Mouse (Mus musculus): ENCODE results near the gene Spdya.

Gene Spdya

DNA sequence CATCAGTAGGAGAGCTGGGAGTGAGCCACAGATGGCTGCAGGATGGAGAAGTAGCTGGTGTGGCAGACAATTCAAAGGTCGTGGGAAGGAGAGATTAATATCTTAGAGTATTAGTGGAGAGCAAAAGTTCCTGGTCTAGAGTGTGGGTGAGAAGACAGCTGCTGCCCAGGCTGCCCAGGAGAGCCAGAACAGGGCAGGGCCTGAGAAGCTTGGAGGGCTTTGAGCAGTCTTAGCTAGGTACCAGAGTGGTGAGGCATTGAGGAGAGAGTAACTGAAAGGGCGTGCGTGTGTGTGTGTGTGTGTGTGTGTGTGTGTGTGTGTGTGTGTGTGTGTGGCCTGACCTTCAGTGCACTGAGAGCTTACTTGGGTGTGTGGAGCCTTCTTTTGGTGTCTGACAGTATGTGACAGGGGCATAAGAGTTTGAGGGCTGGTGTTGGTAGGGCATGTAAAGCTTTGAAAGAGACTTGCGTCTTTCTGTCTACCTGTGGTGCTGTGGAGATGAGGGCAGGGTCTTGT, 85.9 kb downstream of the Spdya start:
- WGBS = 88% methylated on average over 4 of the region's 4 CpGs

DNA sequence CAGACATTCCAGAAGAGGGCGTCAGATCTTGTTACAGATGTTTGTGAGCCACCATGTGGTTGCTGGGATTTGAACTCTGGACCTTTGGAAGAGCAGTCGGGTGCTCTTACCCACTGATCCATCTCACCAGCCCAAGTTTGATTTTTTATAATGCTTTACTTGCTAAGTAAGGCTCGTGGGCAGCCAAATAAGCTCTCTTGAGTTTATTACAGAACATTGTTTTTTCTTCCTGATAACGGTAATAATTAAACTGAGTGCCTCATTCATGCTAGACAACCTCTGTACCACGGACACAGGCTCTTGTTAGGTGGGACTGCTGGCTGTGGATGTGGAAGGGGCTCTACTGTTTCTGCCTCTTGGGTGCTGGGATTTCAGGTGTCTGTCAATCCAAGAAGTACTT, 87.2 kb downstream of the Spdya start:
- 75% methylated on average over 5 of the region's 5 CpGs for WGBS

Data from cerebral cortex, adult 2 months (tissue).